Mouse (Mus musculus): ENCODE measurements around the gene 4922502D21Rik. TPM values are rescaled to one million over a fixed set of nuclear protein-coding genes. Genes with fewer than 3 reads are reported as not detected.
"Not testable (repeated sequence)": the region's sequence is repeated elsewhere in the genome, so short reads cannot be mapped to it uniquely, and the experiment has no call there.

The 4922502D21Rik gene
- total RNA-seq (2017) = 0.37 TPM in 1 of 2 replicates, not detected in the other

DNA sequence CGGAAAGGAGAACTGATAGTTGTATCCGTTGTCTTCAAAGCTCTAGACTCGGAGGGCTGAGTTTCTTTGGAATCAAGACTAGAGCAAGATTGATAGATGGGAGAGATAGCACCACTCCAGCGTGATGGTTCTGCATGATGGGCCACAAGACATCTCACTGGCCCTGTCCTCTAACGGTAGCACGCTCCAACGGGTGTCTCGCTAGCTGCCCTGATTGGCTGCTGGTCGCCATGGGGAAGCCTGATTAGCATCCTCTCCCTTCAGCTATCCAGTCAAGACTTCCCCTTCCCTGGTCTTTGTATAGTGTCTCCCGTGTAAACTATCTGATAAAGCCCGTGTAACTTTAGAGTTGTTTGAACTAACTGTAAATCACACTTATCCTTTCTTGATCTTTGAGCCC is at the start of gene 4922502D21Rik:
Gene 4922502D21Rik (minus strand): TSS at position 187 of the 400 bp plus-strand sequence.
- ATAC-seq (ENCODE audit: extremely low read depth, insufficient number of reproducible peaks, low FRiP score, poor library complexity, severe bottlenecking) = no peak

DNA sequence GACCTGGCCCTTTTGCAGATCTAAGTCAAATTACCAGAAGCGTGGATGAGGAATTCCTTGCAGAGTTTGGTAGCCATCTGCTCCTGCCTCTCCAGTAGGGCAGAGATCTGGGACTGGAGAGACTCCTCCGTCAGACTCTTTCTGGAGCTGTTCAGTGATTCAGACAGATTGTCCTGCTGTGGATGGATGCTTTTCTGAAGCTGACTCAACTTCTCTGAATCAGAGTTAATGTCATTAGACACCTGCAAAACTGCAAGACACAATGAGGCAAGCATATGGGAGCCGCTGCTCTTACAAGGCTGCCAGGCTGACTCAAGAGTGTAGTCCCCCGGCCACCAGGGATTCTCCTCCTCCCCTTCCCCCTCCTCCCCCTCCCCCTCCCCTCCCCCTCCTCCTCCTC is 48.9 kb upstream of the 4922502D21Rik start:
- no peak for ATAC-seq (ENCODE audit: extremely low read depth, insufficient number of reproducible peaks, low FRiP score, poor library complexity, severe bottlenecking)

DNA sequence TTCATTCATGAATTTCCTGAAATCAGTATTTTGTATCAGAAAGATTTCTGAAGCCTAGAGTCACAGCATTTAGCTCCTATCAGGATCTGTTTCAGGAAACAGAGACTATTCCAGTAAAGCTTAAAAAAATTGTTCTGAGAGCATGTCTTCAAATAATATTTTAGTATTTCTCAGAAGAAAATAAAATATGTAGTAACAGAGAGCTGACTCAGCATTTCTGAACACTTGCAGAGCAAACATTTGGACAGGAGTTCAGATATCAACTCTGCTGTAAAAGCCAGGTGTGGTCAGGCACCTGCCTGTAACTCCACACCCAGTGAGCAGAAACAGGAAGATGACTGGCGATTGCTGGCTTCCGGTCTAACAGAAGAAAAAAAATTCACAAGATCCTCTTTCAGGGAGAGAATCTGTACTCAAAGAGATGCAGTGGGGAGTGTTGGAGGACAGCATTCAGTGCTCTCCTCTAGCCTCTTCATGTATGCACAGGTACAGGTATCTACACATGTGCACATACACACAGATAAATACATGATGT is 43.4 kb upstream of the 4922502D21Rik start:
- ATAC-seq (ENCODE audit: extremely low read depth, insufficient number of reproducible peaks, low FRiP score, poor library complexity, severe bottlenecking) = peak; percentile 93

DNA sequence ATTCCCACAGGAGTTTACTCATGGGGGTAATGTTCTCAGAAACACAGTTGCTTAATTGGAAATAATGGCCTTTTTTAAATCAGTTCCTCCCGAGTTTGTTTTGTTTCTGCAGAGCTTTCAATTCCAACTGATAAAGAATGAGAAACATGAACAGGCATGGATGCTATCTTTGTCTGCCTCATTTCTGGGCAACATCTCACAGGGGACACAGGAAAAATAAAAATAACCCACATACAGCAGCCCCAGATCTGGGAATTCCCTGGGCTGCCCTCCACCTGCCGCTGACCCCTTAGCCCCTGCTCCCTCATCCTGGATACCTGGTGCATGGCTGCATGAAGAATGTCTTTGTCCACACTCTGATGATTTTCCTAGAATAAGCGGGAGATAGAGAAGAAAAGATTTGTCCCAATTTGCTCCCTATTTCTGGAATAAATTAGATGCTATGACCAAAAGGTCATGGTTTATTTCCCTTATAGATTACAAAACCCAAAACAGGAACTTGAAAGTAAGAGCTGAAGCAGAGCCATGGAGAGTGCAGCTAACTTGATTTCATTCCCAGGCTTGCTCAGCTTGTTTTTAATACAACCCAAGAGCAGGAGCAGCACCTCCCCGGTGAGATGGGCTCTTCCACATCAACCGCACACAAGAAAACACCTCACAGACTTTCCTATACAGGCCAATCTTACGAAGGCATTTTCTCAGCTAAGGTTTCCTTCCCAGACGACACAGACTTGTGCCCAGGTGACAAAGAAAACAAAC is 38.0 kb upstream of the 4922502D21Rik start:
- ATAC-seq (ENCODE audit: extremely low read depth, insufficient number of reproducible peaks, low FRiP score, poor library complexity, severe bottlenecking) = no peak

DNA sequence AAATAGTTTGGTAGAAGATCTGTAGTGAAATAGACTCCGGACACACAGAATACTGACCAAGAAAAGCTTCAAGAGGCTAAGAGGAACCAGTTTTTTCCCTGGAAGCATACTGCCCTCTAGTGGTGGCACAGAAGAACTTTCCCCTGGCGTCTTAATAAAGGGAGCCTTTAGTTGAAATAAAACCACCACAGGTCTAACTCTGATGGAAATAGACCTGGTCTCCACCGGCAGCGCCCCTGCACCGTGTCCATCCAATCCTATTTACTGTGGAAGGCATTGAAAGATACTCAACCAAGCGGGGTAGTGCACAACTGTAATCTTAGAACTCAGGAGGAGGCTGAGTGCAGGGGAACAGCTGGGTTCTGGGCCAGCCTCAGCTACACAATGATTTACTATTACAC is 34.4 kb upstream of the 4922502D21Rik start:
- ATAC-seq (ENCODE audit: extremely low read depth, insufficient number of reproducible peaks, low FRiP score, poor library complexity, severe bottlenecking) = peak; percentile 95

DNA sequence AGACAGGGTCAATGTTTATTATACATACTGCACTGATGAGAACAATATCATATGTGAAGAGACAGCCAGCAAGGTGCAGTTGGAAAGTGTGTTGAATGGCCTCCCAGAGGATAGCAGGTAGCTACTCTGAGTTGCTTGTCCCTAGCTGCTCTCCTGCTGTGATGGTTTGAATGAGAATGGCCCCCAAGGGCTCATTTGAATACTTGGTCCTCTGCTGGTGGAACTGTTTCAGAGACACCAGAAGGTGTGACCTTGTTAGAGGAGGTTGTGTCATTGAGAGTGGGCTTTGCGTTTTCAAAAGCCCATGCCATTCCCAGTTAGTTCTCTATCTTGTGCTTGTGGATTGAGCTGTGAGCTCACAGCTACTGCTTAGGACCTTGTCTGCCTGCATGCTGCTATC is 32.3 kb upstream of the 4922502D21Rik start:
- no peak for ATAC-seq (ENCODE audit: extremely low read depth, insufficient number of reproducible peaks, low FRiP score, poor library complexity, severe bottlenecking)

DNA sequence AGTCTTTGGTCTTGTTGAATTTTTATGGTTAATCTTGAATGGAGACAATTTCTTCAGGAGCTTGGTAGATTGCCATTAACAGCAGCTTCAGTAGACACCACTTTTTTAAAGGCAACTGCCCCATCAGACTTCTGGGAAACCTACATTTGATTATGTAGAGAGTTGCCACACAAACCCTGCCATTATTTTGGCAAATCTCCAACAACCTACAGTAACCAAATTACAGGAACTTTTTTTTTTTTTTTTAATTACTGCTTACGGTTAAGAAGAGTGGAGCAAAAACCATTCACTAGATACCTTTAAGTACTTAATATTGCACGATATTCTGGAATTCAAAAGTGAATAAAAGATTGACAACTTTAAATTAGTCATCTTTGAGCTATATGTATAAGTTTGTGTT is 27.9 kb upstream of the 4922502D21Rik start:
- ATAC-seq (ENCODE audit: extremely low read depth, insufficient number of reproducible peaks, low FRiP score, poor library complexity, severe bottlenecking) = no peak

DNA sequence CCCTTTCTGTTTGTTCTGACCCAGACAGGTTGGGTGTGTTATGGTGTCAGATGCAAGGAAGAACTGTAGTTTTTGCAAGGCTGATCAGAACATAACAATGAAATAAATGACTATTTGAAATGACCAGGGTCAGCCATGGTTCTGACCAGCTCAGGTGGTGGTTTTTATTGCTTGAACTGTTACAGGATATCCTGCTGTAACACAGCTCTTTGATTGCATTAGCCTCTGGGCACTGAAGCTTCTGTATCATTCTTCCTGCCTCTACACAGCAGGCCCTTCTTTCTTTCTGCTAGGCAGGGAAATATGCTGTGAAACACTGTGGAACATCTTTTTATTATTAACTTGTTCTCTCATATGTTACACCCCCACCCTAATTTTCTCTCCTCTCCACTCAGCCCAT is 24.8 kb upstream of the 4922502D21Rik start:
- ATAC-seq (ENCODE audit: extremely low read depth, insufficient number of reproducible peaks, low FRiP score, poor library complexity, severe bottlenecking) = no peak

DNA sequence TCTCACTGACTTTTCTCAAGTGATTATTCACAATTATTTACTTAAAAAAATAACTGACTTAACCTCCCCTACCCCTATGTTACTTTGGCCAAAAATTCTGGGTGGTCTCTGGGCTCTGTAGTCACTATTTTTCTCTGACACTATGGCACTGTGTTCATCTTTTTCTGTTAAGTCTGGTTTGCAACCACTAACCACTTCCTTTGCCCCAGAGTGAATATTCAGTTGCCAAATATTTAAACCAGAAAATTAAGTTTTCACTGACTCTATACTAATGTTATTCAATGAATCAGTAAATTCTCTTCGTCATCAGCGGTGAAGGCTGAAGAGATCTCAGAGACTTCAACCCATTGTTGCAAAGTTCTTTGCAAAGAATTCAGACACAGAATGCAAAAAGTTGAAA is 24.2 kb upstream of the 4922502D21Rik start:
- ATAC-seq (ENCODE audit: extremely low read depth, insufficient number of reproducible peaks, low FRiP score, poor library complexity, severe bottlenecking) = no peak

DNA sequence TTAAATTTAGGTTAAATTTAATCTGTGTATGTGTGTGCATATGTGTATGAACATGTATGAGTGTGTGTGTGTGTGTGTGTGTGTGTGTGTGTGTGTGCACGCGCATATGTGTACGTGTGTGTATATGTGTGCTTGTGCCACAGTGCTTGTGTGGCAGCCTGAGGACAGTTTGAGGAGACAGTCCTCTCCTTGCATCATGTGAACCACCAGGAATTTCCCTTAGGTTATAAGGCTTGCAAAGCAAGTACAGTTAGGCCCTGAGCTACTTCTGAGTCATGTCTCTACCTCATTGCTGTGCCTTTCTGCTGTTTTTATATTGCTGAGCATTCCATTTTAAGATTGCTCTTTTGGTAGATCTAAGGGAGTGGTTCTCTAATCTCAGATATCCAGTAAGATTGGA is 19.5 kb upstream of the 4922502D21Rik start:
- no peak for ATAC-seq (ENCODE audit: extremely low read depth, insufficient number of reproducible peaks, low FRiP score, poor library complexity, severe bottlenecking)

DNA sequence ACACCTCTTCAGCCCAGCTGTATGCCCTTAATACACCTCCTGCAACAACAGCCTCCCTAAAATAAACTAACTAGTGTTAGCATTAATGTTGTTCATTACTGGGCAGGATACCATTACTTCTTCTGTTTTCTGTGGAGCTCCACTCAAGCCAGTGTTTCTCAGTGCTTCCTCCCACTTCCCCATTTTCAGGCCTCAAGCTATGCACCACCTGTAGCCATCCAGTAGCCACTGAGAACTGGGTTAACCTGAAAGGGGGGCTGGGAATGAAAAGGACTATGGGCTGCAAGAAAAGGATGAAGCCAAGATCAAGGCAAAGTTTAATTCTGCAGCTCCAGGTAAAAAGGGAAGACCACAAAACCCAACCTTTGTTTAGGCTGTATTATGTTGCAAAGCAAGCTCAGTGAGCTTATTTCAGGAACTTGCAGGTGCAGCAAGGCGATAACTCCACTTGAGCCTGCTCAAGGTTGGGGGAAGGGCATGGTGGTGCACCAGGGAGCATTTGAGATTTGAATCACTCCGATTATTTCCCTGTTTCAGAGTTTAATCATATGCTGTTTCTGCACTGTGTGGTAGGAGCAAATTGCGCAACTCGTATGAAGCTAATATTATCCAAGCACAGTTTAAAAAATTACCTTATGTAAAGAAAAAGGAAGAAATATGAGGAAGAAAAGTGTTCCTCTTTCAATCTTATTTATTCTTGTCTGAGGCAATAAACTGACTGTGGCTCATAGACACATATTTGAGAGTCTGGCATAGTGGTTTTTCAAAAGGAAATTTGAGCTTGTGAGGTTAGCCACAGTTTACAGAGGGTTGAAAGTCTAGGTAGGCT is 18.1 kb upstream of the 4922502D21Rik start:
- ATAC-seq (ENCODE audit: extremely low read depth, insufficient number of reproducible peaks, low FRiP score, poor library complexity, severe bottlenecking) = peak; percentile 84

DNA sequence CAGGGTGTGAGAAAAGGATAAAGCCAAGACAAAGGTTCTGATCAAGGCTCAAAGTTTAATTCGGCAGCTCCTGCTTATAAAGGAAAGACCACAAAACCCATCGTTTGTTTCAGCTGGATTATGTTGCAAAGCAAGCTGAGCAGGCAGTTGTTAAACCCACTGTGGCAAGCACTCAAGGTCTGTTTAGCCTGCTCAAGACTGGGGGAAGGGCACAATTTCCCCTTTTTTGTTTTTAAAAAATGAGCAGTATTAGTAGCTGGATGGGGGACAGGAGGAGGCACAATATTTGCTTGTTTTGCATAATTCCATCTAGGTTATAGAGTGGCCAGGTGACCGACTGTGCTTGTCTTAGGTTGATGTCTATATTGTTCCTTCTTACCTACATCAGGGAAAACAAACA is 12.8 kb upstream of the 4922502D21Rik start:
- ATAC-seq (ENCODE audit: extremely low read depth, insufficient number of reproducible peaks, low FRiP score, poor library complexity, severe bottlenecking) = peak; percentile 61; the same call in 1 of the 2 replicates

DNA sequence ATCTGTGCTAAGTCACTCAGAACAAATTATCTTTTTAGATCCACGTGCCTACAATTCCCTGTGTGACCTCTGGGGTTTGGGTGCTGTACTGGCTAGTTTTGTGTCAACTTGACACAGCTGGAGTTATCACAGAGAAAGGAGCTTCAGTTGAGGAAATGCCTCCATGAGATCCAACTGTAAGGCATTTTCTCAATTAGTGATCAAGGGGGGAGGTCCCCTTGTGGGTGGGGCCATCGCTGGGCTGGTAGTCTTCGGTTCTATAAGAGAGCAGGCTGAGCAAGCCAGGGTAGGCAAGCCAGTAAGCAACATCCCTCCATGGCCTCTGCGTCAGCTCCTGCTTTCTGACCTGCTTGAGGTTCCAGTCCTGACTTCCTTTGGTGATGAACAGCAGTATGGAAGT is 10.8 kb upstream of the 4922502D21Rik start, which contains the start of gene Clec12a:
Gene Clec12a (plus strand): TSS at position 301 of the 400 bp plus-strand sequence.
- ATAC-seq (ENCODE audit: extremely low read depth, insufficient number of reproducible peaks, low FRiP score, poor library complexity, severe bottlenecking) = not testable (repeated sequence)

DNA sequence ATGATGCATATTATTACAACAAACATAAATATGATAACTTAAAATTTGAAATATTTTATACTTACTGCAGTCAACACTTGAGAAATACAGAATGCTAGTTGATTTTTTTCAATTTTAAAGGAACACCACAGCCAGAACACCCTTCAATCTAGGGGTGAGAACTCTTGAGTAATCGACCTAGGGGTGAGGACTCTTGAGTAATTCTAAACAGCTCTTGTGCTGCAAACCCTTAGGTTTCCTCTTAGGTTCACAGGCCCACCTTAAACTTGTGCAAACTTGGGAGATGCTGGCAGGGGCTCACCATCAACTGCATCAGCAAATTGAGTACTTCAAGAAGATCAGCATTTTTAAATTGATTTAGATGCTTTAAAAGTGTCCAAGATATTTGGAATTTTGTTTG is 6.2 kb upstream of the 4922502D21Rik start:
- no peak for ATAC-seq (ENCODE audit: extremely low read depth, insufficient number of reproducible peaks, low FRiP score, poor library complexity, severe bottlenecking)

DNA sequence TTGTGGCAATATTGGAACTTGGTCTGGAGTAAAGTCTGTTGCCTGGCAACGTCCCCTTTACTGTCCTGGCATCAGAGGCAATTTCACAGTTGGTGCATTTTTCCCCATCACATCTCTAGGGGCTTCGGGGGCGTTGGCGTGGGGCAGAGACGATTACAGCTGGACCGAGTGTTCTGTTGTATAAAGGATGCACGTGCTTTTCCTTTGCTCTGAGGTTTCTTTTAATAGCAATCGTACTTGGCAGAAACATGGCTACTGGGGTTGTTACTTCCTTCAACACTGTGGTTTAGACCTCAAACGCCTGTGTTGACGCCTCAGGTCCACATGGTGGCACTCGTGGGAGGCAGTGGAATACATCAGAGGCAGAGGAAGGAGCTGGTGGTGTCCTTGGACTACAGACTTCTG is 2.1 kb upstream of the 4922502D21Rik start:
- ATAC-seq (ENCODE audit: extremely low read depth, insufficient number of reproducible peaks, low FRiP score, poor library complexity, severe bottlenecking) = peak; percentile 100

DNA sequence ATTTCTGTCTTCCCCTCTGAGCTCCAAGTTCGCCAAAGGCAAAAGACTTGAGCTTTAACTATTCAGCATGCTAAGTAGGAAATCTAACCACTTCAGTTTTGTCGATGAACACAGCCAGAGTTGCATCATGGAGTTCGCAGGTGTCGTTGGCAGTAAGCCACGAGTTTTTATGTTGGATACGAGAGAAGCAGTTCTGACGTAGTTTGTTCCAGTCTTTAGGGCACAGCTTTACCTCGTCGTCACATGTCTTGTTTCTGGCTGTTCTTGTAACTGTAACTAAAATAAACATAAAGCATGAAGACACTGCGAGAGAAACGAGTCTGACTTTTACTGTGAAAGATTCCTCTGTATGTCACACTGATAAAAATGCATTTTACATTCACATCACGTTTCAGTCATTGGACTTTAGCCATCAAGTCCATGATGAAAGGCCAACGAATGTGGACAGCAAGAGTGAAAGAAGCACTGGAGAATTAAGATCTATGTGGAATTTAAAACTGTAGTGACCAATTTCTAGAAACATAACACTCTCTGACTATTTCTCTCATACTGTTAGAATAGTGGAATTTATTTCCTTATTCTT is 4.9 kb downstream of the 4922502D21Rik start:
- ATAC-seq (ENCODE audit: extremely low read depth, insufficient number of reproducible peaks, low FRiP score, poor library complexity, severe bottlenecking) = no peak

DNA sequence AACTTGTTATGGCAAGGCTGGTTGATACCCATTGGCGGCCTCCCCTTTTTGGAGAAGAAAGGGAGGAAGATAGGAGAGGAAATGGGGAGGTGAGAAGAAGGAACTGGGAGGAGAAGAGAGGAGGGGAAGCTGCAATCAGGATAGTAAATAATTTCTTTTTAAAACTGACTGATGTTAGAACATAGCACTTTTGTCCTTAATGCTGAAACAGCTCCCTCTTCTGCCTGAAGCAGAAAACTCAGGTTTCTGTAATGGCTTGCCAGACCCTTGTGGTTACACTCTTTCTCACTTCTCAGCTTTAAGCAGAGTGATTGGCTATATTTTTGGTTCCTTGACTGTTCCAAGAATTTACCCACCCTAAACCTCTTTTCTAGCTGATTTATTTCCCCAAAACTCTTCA is 5.6 kb downstream of the 4922502D21Rik start:
- ATAC-seq (ENCODE audit: extremely low read depth, insufficient number of reproducible peaks, low FRiP score, poor library complexity, severe bottlenecking) = peak; percentile 69; the same call in 1 of the 2 replicates

DNA sequence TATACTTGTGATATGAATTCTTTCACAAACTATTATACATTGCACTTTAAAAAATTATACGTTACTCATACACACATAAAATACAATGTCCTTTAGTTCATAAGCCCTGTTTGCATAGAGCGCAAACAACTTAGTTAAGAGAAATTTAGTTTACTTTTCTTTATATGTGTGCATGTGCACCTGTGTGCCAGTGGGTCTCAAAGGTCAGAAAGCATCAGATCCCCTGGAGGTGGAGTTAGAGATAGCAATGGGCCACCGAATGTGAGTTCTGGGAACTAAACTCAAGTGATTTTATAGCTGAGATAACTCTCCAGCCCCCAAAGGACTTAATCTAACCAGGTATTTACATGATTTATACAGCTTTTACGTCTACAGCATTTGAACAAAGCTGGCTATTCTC is 12.3 kb downstream of the 4922502D21Rik start:
- ATAC-seq (ENCODE audit: extremely low read depth, insufficient number of reproducible peaks, low FRiP score, poor library complexity, severe bottlenecking) = no peak

DNA sequence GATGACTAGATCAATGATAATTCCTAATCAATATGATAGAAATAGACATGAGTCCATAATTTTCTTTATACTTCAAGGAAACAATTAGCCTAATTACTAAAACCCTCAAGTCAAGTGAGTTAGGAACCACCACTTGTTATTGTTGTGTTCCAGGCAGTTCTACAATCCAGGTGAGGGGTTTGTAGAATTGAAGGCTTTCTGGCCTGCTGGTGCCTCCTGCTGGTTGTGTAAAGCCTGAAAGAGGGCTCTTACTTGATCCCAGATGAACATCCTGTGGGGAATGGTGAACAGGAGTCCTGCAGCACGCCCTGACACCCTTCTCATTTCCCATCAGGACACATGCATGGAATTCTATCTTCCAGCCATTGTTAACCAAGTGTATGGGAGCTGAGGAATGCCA is 13.2 kb downstream of the 4922502D21Rik start:
- peak; percentile 19; the same call in 1 of the 2 replicates for ATAC-seq (ENCODE audit: extremely low read depth, insufficient number of reproducible peaks, low FRiP score, poor library complexity, severe bottlenecking)

All from neutrophil, adult 5-6 weeks (primary cell).